24 mouse cellular contexts compared by ENCODE assay signal in genomic region chr5:115667210-115667609, GRCm38 (mm10). TPM values are rescaled to one million over a fixed set of nuclear protein-coding genes. Genes with fewer than 3 reads are reported as not detected.
A peak's percentile ranks its signal among the peaks of the same experiment; 100 is the strongest.
DNase-seq lines count a peak whose midpoint lies in the region; ATAC-seq lines count a peak whose summit lies in the region.
"Had no signal": no experiment of that assay in that cellular context is flagged by ENCODE, and none has a peak within 500 bp of the region (broad histone marks: within the 10 kb centered on the region; RNA-seq: fewer than 3 reads in every experiment).

No protein-coding gene starts in this region.

- H3K9me3 ChIP-seq in heart, embryonic 10.5 days = no peaks in the 10 kb centered on the region
- no peaks in the 10 kb centered on the region for H3K9me3 ChIP-seq in kidney, embryonic 14.5 days (ENCODE audit: control insufficient read depth, low read length)
- H3K9me3 ChIP-seq in limb, embryonic 10.5 days (replicated peaks) = no peaks in the 10 kb centered on the region
- H3K9me3 ChIP-seq: forebrain, embryonic 13.5 days; limb, embryonic 13.5 days; lung, embryonic 15.5 days; neural tube, embryonic 13.5 days had no signal

- H3K4me1 ChIP-seq in heart, embryonic 10.5 days = peaks cover 30% of the 10 kb centered on the region
- 0 out of 2 replicates have a peak, but pooled peaks cover 12% of the 10 kb centered on the region for H3K4me1 ChIP-seq in kidney, embryonic 14.5 days (ENCODE audit: control insufficient read depth, insufficient read depth, low read length)
- H3K4me1 ChIP-seq in limb, embryonic 10.5 days = peaks cover 12% of the 10 kb centered on the region; the same call in 1 of the 2 replicates
- H3K4me1 ChIP-seq: limb, embryonic 13.5 days; lung, embryonic 15.5 days had no signal

- WGBS in heart, embryonic 10.5 days = 68% methylated on average over 8 of the region's 8 CpGs
- WGBS in kidney, embryonic 14.5 days = 82% methylated on average over 8 of the region's 8 CpGs
- WGBS in limb, embryonic 10.5 days = 82% methylated on average over 8 of the region's 8 CpGs

- intact Hi-C loops in heart, postnatal 36 days (cut with DNase I) = no loop called here

- H3K27me3 ChIP-seq in heart, embryonic 10.5 days (ENCODE audit: insufficient read depth, poor library complexity, severe bottlenecking) = peaks cover 38% of the 10 kb centered on the region; the same call in 1 of the 2 replicates
- no peaks in the 10 kb centered on the region for H3K27me3 ChIP-seq in kidney, embryonic 14.5 days (ENCODE audit: control insufficient read depth, insufficient read depth, low read length)
- H3K27me3 ChIP-seq in limb, embryonic 10.5 days (ENCODE audit: low read depth, poor library complexity, severe bottlenecking) = 0 out of 2 replicates have a peak, but pooled peaks cover 3% of the 10 kb centered on the region
- H3K27me3 ChIP-seq: forebrain, embryonic 13.5 days; lung, embryonic 15.5 days; neural tube, embryonic 13.5 days had no signal

- no peak for ATAC-seq in kidney, embryonic 14.5 days (ENCODE audit: low FRiP score, low TSS enrichment)
- ATAC-seq: CD4-positive, CD25-positive, alpha-beta regulatory T cell, adult 4 months; forebrain, embryonic 13.5 days; inflammation-experienced regulatory T-cells, adult 6 months had no signal

- H3K27ac ChIP-seq in heart, embryonic 10.5 days = peak overlapping the region; percentile 43; the same call in 1 of the 2 replicates
- H3K27ac ChIP-seq in kidney, embryonic 14.5 days (ENCODE audit: low read depth, low read length) = no peak overlapping the region
- H3K27ac ChIP-seq in limb, embryonic 10.5 days = no peak overlapping the region
- H3K27ac ChIP-seq: limb, embryonic 13.5 days; lung, embryonic 15.5 days; neural tube, embryonic 13.5 days had no signal

- H3K4me2 ChIP-seq in kidney, embryonic 14.5 days (replicated peaks; ENCODE audit: low read depth, low read length) = no peak overlapping the region
- H3K4me2 ChIP-seq: forebrain, embryonic 13.5 days; limb, embryonic 13.5 days; liver, embryonic 11.5 days; lung, embryonic 15.5 days; midbrain, embryonic 11.5 days; neural tube, embryonic 13.5 days had no signal

- H3K9ac ChIP-seq in kidney, embryonic 14.5 days (ENCODE audit: low read depth, low read length) = no peak overlapping the region
- H3K9ac ChIP-seq: forebrain, embryonic 13.5 days; limb, embryonic 13.5 days; lung, embryonic 15.5 days; neural tube, embryonic 13.5 days had no signal

- no peaks in the 10 kb centered on the region for H3K36me3 ChIP-seq in heart, embryonic 10.5 days
- no peaks in the 10 kb centered on the region for H3K36me3 ChIP-seq in kidney, embryonic 14.5 days (ENCODE audit: control insufficient read depth, insufficient read depth, low read length)
- H3K36me3 ChIP-seq in limb, embryonic 10.5 days = no peaks in the 10 kb centered on the region
- H3K36me3 ChIP-seq: limb, embryonic 13.5 days; lung, embryonic 15.5 days had no signal

- no peak overlapping the region for H3K4me3 ChIP-seq in heart, embryonic 10.5 days
- H3K4me3 ChIP-seq in kidney, embryonic 14.5 days (ENCODE audit: low read length) = no peak overlapping the region
- no peak overlapping the region for H3K4me3 ChIP-seq in limb, embryonic 10.5 days
- H3K4me3 ChIP-seq: erythroblast, embryonic 14.5 days; forebrain, embryonic 13.5 days; limb, embryonic 13.5 days; lung, embryonic 15.5 days; myocyte; neural tube, embryonic 13.5 days had no signal

- peak; percentile 70 for DNase-seq in heart, embryonic 10.5 days (ENCODE audit: low spot score)
- DNase-seq in heart, postnatal 36 days = no peak
- peak; percentile 52 for DNase-seq in kidney, adult 18-20 months
- DNase-seq in kidney, adult 9 months = peak; percentile 81
- DNase-seq in kidney, postnatal 25 days = peak; percentile 52 to 76
- no peak for DNase-seq in limb, embryonic 10.5 days (ENCODE audit: low spot score)
- DNase-seq: adrenal gland, postnatal 25 days; cerebellum, adult 11-12 months; cerebellum, adult 9-11 months; gastrocnemius, postnatal 10 days; heart, postnatal 14 days; layer of hippocampus, adult 9-11 months; thymus, postnatal 4 days had no signal

RNA-seq across cellular contexts. Expression of gene Rab35, which starts 35.5 kb away (rescaled TPM):
- polyA plus RNA-seq in heart, embryonic 10.5 days (2016; fragmentation: Nextera tagmentation; extraction: Ambion mirVana) = 16.5 and 18.8 TPM in 2 replicates
- 10 to 100 TPM; 43.1 to 46.3 TPM for total RNA-seq in heart, postnatal 36 days (2021)
- 17.7 and 18.6 TPM in 2 replicates for polyA plus RNA-seq in kidney, embryonic 14.5 days (2014; fragmentation: Nextera tagmentation; extraction: Ambion mirVana)
- polyA plus RNA-seq in limb, embryonic 10.5 days (2016; fragmentation: Nextera tagmentation; extraction: Ambion mirVana) = 14.9 and 15.4 TPM in 2 replicates

Comparison
In these comparisons a context has a peak if more than half of its experiments do, and no peak if none do; other contexts are left out.
1. DNase-seq: peak in heart, embryonic 10.5 days (single experiment), kidney, adult 18-20 months (single experiment), kidney, adult 9 months (single experiment) and kidney, postnatal 25 days (2 of 2); none in heart, postnatal 36 days (0 of 2) and limb, embryonic 10.5 days (single experiment).